Mouse (Mus musculus) cerebellum, postnatal 10 days (tissue): ENCODE data around the gene Anp32a.

Experiments
- DNase-seq, 2 experiments: peaks; one replicate each; pipeline ENCODE4 v3.0.0; 2021; ENCODE audit warnings: mixed read lengths in 2 of 2

The Anp32a gene

GRCm38 (mm10) chr9:62370186-62370585, 29.1 kb downstream of the Anp32a start:
- no peak for DNase-seq

GRCm38 (mm10) chr9:62370648-62371280, 29.7 kb downstream of the Anp32a start:
- peak; percentile 47 to 55 for DNase-seq

GRCm38 (mm10) chr9:62371745-62372555, 30.9 kb downstream of the Anp32a start:
- DNase-seq = no peak

GRCm38 (mm10) chr9:62372556-62373221, 31.6 kb downstream of the Anp32a start:
- no peak for DNase-seq

GRCm38 (mm10) chr9:62373222-62374123, 32.4 kb downstream of the Anp32a start:
- peak; percentile 83 to 88 for DNase-seq

GRCm38 (mm10) chr9:62374276-62374675, 33.2 kb downstream of the Anp32a start:
- no peak for DNase-seq

- DNase-seq = no peak
Measured at GRCm38 (mm10) chr9:62377897-62378296, 36.8 kb downstream of the Anp32a start.

GRCm38 (mm10) chr9:62380351-62380750, 39.3 kb downstream of the Anp32a start:
- no peak for DNase-seq

- no peak for DNase-seq
Measured at GRCm38 (mm10) chr9:62381402-62381913, 40.4 kb downstream of the Anp32a start.

- DNase-seq = peak in 1 of 2 experiments; percentile 36
Measured at GRCm38 (mm10) chr9:62382519-62383084, 41.5 kb downstream of the Anp32a start.

- DNase-seq = no peak
Measured at GRCm38 (mm10) chr9:62385062-62385461, 44.0 kb downstream of the Anp32a start.

- no peak for DNase-seq
Measured at GRCm38 (mm10) chr9:62385727-62386518, 44.8 kb downstream of the Anp32a start.

GRCm38 (mm10) chr9:62389735-62390134, 48.6 kb downstream of the Anp32a start:
- DNase-seq = no peak

- peak; percentile 41 to 54 for DNase-seq
Measured at GRCm38 (mm10) chr9:62393531-62393930, 52.4 kb downstream of the Anp32a start.

- DNase-seq = no peak
Measured at GRCm38 (mm10) chr9:62394163-62394562, 53.1 kb downstream of the Anp32a start.

GRCm38 (mm10) chr9:62400531-62401170, 59.6 kb downstream of the Anp32a start:
- DNase-seq = no peak

GRCm38 (mm10) chr9:62401589-62401988, 60.5 kb downstream of the Anp32a start:
- DNase-seq = no peak

- no peak for DNase-seq
Measured at GRCm38 (mm10) chr9:62406423-62407013, 65.4 kb downstream of the Anp32a start.

GRCm38 (mm10) chr9:62407357-62408146, 66.5 kb downstream of the Anp32a start:
- no peak for DNase-seq
